Mouse (Mus musculus) embryo, embryonic 11 days (tissue): Measurements from ENCODE around the gene Eif4g3.
"Not testable (repeated sequence)": the region's sequence is repeated elsewhere in the genome, so short reads cannot be mapped to it uniquely, and the experiment has no call there.

ENCODE experiments used
- DNase-seq: peaks from one replicate; pipeline ENCODE4 v3.0.0-alpha.2; 2015

Gene Eif4g3

DNA sequence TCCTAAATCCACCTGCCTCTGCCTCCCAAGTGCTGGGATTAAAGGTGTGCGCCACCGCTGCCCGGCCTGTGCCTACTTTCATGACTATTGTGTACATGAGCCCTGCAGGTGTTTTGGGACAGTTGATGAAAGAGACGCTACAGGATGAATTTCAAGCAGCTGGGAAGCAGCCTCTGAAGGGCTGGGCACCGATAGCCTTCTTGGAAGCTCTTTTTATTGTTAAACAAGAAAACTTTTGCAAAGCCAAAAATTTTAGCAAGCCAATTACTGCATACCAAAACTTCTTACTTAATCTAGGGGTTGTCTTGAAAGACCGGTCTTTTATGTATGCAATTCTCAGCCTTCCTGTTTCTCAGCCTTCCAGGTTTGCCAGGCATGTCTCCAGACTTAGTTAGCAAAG lies 36.3 kb downstream of the Eif4g3 start:
- DNase-seq, result no peak

DNA sequence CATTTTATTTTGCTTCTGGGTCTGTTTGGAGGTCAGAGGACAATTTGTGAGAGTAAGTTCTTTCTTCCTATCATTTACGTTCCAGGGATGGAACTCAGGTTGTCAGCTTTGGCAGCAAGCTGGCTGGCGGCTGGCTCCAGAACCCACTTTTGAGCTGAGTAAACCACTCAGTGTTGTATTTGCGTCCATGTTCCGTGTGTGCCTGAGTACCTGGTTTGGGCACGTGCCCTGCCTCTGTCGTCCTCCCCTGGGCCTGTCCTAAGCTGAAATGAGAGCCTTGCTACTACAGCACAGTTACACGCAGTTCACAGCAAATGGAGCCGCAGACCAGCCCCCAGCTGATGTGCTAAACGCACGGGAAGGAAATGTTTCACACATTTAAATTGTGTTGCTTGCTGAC lies 39.0 kb downstream of the Eif4g3 start:
- DNase-seq, result no peak

DNA sequence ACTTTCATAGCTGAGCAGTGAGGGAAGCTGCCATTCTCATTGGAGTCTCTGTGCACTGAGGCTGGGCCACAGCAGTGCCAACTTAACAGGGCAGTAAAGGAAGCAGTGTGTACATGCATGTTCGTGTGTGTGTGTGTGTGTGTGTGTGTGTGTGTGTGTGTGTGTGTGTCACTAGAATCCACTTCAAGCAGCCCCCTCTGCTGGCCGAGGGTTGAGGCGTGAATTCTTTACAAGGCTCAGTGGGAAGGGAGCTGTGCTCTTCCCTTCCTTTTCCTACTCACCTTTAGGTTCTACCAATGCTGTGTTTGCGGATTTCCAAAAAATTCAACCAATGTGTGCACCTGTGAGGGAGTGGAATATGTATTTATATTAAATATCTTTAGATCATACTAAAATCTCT lies 41.0 kb downstream of the Eif4g3 start:
- DNase-seq, result no peak

DNA sequence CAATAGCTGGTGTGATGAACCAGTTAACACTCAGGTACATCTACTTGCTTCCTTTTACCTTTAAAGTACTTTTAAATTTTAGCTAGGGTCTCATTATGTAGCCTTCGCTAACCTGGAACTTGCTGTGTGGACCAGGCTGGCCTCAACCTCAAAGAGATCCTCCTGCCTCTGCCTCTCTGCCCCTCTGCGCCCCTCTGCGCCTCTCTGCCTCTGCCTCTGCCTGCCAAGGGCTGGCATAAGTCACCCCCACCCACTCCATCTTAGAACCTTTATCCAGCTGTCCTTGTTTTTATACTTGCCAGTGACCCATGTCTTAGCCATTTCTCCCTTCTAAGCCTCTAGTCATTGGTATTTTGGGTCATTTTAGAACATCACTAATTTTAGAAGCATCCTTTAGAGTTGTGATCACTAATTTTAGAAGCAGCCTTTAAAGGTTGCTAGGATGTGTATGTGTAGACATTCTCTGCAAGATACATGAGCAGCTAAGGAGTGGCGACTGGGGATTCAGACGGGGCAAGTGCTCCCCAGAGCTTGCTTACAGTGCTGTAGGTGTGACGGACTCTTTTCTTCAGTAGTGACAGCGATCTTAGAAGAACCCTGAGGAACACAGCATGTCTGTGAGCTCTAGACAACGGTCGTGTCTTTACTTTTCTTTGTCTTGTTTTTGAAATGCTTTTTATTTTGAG lies 42.8 kb downstream of the Eif4g3 start:
- DNase-seq, result no peak

DNA sequence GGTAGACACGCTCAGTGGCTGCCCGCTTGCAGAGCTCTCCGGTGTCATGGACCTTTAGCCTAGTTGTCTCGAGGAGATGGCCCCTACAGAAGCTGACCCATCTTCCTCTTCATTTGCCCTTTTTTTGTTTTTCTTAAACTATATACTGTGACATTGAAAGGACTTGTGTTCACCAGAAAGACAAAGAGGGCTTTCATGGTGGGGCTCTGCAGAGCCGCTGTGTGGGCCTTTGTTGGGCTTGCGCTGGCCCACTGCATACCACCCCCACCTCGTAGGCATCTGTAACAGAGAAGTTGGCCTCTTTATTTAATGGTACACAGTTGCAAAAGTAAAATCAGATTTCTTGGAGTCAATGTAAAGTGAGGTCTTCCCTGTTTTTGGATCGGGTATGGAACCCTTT lies 44.3 kb downstream of the Eif4g3 start:
- DNase-seq, result peak; percentile 28

DNA sequence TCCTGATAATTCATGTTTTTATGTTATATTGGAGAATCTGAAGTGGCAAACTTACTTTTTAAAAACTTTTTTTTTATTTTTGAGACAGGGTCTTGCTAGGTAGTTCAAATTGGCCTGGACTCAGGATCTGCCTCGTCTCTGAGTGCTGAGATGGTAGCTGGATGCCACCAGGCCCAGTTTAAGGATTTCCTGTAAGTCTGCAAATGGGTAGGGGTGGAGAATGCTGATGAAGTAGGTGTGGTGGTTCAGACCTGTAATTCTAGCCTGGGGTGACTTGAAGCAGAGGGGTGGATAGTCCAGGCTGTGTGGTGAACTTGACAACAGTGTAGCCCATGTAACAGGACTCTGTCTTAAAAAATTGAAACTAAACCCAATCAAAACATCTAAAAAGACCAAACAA lies 45.1 kb downstream of the Eif4g3 start:
- no peak for DNase-seq

DNA sequence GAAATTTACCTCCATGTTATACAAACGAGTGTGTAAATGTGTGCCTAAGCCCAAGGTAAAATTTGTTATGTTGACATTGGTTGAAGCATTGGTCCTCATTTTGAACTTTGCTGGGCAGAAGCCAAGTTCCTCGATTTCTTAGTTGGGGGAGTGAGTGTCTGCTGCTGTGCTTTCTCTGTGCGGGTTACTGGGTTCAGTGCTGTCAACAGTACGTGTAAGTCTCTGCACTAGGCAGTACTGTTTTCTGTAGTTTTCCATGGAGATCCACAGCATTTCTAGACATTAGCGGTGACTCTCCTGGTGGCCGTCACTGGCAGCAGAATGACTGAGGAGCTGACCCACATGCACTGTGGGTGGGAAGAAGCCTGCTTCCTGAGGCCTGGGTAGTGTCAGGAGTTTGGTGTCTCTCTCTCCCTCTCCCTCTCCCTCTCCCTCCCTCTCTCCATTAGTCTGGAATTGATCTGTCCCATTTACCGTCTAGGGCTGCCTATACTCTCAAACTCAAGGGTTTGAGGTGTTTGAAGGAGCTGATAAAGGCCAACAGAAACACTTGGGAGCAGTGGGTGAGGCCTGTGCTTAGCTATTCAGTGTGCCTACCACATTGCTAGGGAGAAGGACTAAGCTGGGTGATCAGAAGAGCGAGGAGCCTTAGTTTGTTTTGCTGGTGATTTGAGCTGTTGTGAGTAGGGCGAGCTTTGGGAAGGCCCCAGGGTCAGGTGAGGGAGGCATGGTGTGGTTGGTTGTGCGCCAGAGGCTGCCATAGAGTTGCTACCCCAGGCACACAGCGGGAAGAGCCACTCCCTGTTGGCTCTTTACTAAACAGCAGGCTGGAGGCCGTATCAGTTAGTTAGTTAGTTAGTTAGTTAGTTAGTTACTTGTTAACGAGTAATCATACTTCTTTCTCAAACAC lies 45.8 kb downstream of the Eif4g3 start:
- DNase-seq, result no peak

DNA sequence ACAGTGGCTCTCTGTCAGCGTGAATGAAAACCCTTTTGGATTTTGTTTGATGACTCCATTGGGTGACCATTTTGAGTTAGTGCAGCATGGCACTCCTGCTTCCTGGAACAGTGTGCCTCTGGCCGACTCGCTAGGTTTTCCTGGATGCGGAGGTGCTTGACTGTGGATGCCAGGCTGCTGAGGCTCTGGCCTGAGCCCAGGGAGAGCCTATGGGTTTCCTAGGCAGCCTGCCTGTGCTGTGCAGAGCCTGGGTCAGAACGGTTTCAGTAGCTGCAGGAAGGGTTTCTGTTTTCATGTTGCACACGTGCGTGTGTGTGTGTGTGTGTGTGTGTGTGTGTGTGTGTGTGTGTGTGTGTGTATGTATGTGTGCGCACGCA lies 46.4 kb downstream of the Eif4g3 start:
- no peak for DNase-seq

DNA sequence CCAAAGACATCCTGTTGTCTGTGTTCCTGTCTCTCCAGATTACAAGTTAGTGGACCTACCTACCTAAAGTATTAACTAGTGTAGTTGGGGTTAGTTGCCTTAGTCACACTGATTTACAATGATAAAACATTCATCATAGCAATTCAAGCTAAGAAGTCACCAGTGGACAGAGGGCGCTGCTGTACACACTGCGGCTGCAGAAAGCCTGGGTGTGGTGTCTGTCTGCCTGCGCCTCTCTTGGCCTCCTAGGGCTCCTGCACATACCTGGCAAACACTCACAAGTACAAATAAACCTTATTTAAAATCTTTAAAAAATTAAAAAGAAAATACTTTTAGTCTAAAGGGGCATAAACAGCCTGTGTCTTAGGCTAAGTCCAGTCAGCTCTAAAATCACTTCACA lies 47.8 kb downstream of the Eif4g3 start:
- no peak for DNase-seq

DNA sequence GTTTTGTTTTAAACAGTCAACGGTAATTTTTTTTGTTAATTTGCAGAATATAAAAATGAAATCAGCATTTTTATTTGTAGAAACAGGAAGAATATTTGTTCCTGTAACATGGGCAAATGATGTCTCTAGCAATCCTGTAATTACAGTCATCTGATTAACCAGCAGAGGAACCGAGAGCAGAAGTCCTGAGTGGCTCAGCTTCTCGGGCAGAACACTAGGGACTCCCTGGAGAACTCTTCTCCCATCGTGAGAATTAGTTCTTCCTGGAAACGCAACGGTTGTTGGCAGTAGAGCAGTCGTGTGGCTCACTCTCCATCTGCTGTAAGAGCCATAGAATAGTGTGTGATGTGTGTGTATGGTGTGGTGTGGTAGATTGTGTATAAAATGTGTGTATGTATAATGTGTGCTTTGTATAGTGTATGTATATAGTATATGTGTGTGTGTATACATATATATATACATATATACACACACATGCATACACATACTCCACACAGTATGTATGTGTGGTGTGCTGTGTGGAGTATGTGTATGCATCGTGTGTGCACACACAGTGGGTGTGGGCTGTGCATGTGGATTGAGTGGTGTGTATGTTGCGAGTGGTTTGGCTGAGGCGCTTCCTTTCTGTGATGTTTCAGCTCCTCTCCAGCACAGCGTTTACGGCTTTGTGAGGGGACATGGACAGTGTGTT lies 48.9 kb downstream of the Eif4g3 start:
- DNase-seq, result no peak

DNA sequence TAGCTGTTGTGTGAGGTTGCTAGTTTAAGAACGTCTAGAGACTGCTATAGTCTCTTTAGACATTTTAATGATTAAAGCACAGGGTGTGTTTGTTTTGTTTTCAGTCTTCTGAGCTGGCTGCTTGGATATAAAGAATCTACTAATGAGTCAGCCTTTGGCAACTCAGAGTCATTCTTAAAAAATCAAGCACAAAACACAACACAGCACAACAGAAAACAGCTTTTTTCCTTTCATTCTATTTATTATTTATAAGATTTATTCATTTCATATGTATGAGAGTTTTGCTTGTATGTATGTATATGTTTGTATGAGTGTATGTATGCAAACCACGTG lies 49.4 kb downstream of the Eif4g3 start:
- DNase-seq, result no peak

DNA sequence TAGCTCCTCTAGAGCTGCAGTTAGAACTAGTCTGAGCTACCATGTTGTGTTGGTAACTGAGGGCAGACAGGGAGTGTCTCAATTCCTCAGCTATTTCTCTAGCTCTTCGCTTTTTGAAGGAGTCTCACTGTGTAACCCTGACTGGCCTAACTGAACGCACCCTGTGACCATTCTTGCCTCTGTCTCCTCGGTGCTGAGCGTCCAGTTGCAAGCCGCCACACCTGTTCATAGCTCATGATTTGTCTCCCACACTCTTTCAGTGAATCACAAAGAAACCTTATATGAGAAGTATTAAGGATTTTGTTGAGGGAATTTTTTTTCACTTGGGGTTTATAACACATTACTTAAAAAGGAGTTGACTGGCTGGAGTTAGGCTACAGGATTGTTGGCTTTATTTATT lies 49.8 kb downstream of the Eif4g3 start:
- DNase-seq, result no peak

DNA sequence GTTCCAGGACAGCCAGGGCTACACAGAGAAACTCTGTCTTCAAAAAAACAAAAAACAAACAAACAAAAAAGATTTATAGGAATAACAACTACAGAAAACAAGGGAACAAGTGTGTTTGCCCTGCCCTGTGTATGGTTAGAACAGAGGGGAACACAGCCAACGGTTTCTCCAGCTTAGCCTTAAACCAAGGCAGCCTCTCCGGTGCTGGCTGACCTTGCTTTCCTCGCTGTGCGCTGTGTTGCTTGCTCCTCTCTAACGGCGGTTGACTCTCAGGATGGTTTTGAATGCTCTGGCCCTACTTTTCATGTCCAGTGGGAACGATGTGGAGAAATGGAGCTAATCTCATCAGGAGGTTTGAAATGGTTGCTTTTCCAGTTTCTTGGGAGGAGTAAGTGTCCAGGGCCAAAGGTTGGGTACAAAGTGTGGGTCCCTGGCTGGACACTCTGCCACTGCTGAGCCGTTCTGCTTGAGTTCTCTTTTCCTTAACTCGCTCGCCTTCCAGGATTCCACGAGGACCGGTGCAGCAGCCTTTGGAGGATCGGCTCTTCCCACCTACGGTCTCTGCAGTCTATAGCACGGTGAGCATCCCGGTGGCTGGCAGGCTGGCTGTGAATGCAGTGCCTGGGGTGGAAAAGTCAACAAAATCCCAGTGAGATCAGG lies 52.1 kb downstream of the Eif4g3 start:
- no peak for DNase-seq

DNA sequence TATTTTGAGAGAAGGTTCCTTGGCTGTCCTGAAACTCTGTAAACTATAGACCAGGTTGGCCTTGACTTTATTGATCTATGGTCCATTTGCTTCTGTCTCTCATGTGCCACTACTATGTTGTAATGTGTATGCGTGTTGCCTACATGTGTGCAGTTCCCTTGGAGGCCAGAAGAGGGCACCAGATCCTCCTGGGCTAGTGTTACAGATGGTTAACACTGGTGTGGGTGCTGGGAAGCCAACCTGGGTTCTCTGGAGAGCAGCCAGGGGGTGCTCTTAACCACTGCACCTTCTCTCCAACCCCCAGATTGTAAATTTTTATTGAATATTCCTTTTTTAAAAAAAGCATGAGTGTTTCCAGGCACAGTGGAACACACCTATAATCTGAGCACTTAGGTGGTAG lies 53.0 kb downstream of the Eif4g3 start:
- no peak for DNase-seq

DNA sequence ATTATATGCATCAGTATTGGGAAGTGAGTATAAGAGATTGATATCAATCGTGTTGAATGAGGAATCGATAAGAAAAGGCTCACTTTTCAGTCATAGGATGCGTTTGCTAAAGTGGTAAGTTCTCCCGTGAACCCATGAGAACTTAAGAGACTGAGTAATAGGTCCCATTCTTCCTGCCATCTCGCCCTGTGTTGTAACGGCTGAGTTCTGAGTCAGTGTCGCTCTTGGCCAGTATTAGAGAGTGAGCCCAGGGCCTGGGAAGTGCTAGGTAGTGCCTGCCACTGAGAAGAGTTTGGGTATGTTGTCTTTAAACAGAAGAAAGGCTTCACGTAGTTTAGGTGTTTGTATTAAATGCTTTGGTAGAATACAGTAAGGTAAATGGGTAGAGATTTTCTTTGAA lies 53.5 kb downstream of the Eif4g3 start:
- no peak for DNase-seq

DNA sequence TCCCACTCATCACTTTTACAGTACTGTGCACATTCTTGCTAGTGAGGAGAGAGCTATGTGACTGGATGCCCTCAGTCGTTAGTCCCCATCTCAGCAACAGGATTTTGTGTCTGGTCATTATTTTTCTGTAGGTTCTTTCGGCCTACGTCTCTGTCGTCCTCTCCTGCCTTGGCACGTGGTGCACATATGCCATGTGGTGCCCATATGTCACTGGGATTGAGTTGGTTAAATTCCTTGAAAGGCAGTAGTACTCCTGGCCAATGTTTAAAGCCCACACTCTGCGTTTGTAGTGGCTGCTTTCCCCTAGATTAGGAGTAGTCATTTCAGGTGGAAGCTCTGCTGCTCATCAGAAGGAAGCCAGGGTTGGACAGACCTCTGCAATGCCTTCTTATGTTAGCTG lies 56.7 kb downstream of the Eif4g3 start:
- DNase-seq, result no peak

DNA sequence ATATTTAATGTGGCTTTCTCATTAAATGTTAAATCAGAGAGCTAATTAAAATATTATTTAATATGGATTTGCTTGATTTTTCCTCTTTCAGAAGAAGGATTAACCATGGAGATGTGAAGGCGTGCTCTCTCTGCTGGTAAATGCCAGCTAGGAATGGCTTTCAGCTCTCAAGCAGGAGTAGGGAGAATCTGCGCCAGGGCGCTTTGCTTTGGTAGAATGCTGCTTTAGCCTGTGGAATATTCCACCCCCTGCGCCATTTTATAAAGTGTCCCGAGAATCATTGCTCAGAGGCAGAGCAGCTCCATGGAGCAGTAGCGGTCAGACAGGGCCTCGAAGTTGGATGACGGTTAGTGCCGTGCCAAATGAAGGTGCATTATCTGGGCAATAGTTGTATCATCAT lies 58.7 kb downstream of the Eif4g3 start:
- no peak for DNase-seq

DNA sequence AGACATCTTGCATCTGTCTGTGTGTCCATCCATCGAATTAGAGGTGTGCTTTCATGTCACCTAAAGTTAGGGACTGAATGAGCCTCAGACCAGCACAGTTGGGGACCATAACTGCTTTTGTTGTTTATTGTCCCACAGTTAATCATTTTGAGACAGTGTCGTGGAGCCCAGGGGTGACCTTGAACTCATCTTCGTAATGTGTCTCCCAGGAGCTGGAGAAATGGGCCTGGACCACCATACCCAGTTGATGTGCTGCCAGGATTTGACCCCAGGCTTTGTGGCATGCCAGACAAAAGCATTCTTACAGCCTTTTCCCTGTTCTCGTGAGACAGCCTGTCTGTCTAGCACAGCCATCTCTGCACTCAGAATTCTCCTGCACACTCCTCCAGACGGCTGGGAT lies 63.8 kb downstream of the Eif4g3 start:
- DNase-seq, result no peak

DNA sequence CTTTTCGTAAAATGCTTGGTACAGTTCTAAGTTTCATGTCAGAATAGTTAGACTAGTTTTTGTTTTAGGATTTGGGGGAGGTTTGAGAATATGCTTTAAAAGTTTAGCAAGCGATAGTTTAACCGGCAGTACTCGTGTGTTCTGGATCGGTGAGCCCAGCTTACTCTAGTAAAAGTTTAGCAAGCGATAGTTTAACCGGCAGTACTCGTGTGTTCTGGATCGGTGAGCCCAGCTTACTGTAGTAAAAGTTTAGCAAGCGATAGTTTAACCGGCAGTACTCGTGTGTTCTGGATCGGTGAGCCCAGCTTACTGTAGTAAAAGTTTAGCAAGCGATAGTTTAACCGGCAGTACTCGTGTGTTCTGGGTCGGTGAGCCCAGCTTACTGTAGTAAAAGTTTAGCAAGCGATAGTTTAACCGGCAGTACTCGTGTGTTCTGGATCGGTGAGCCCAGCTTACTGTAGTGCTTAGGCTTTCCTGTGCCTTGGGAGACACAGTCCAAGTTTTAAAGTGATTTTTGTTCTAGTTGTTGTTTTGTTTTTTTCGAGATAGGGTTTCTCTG lies 64.5 kb downstream of the Eif4g3 start:
- DNase-seq, result not testable (repeated sequence)

DNA sequence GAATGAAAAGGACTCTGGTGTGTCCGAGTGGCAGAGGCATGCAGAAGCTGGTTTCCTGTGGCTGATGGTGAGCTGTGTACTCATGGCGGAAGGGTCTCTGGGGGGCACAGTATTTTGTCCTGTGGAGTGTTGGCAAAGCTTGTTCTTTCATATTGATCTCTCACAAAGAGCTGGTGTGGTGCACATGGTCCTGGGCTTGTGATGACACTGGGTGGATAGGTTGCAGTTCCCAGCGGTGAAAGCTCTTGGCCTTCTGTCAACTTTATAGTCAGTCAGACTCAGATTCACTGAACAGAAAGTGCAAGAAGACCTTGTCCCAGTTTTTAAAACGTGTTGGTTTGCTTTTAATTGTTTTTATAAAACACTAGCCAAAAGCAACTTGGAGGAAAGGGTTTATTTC lies 68.3 kb downstream of the Eif4g3 start:
- DNase-seq, result no peak

DNA sequence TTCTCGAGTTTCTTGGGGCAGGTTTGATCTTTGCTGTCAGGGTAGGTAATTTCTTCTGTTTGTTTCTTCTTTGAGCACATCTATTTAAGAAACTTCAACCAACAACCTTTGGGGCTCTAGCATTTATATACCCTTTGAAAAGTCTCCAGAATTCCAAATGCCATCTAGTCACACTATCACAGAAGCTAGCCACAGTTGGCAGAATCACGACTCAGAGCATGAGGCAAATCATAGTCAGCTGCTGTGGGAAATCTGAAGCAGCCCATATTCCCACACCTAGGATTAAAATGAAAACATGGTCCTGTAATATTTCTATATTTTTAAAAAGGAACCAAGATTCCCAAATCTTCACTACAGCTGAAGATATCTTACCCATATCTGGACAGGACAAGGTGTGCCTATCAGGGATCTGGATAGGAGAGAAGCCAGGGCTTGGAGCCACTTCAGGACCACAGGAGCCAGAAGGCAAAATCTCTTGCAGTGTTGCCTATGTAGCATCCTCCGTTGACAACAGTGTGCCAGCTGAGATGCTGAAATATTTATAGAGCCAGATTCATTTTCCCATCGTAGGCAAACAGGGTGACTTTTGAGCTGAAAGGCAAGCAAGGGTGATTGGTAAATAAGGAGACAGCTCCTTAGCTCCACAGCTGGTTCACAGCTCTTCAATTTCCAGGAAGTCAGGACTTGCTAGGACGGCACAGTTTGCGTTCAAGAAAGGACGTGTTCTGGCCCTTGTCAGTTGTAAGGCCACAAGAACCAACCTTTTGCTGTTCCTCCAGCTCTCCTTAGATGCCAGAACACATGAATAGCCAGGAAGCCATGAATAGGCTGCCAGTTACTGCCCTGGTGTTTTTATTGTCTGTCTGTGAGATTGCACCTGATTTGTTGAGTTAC lies 70.8 kb downstream of the Eif4g3 start:
- DNase-seq, result no peak
